Mouse (Mus musculus) frontal cortex, postnatal 25 days (tissue): Measurements from ENCODE around the gene Angptl7.

Source experiments
- DNase-seq, 2 experiments: peaks; one replicate each; pipeline ENCODE4 v3.0.0; 2022; ENCODE audit warnings: low spot score in 2 of 2

Gene Angptl7

GRCm38 (mm10) chr4:148455477-148456025 lies 44.7 kb downstream of the Angptl7 start:
- no peak for DNase-seq

GRCm38 (mm10) chr4:148453707-148454106 lies 46.6 kb downstream of the Angptl7 start:
- no peak for DNase-seq

- peak in 1 of 2 experiments; percentile 21 for DNase-seq
These were observed 51.4 kb downstream of the Angptl7 start for GRCm38 (mm10) chr4:148448853-148449245.

GRCm38 (mm10) chr4:148448179-148448852 lies 51.9 kb downstream of the Angptl7 start, which contains the start of gene Mtor:
Mtor (plus strand) TSS chr4:148448611.
- peak; percentile 83 to 86 for DNase-seq
